Mouse (Mus musculus) T-helper 1 cell (primary cell): ENCODE data around the gene Olfr96.
"Not testable (repeated sequence)": the region's sequence is repeated elsewhere in the genome, so short reads cannot be mapped to it uniquely, and the experiment has no call there.

Experiments
- in situ Hi-C: fragments of 300-600 bp; cut with MboI, MseI; formaldehyde crosslinking; loops from one replicate; pipeline ENCODE4 v1.15.1; 2025; ENCODE audit warnings: high pct_unique_total_duplicates

The Olfr96 gene

GRCm38 (mm10) chr17:37219846-37220245 lies at the start of gene Olfr96:
TSS of gene Olfr96 (plus strand) at chr17:37220146.
- in situ Hi-C loops, result no loop called here

- in situ Hi-C loops, result no loop called here
Observed at GRCm38 (mm10) chr17:37185474-37185873, 34.5 kb upstream of the Olfr96 start.

- in situ Hi-C loops, result no loop called here
Observed at GRCm38 (mm10) chr17:37190711-37191110, 29.2 kb upstream of the Olfr96 start.

GRCm38 (mm10) chr17:37193032-37193431 lies 26.9 kb upstream of the Olfr96 start:
- in situ Hi-C loops, result no loop called here

DNA sequence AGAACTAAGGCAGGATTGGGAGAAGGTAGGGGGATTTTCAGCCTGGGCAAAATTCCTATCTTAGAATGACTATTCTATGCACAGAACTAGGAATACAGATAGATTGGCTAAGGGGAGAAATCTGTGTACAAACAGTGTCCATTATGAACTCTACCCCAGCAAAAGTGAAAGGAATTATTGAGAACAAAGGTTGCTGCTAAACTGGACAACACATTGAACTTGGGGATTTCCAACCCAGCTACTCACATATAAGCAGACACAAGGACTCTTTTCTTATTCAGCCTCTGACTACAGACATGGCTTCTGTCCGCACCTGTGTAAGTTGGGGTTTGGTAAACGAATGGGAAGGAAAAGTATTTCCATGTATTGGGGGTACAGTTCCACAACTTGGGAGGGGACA lies 26.3 kb upstream of the Olfr96 start, which contains the start of gene Ubd:
Gene Ubd, plus strand, starts transcription at position 237 of the 400 bp plus-strand sequence.
- in situ Hi-C loops, result no loop called here

DNA sequence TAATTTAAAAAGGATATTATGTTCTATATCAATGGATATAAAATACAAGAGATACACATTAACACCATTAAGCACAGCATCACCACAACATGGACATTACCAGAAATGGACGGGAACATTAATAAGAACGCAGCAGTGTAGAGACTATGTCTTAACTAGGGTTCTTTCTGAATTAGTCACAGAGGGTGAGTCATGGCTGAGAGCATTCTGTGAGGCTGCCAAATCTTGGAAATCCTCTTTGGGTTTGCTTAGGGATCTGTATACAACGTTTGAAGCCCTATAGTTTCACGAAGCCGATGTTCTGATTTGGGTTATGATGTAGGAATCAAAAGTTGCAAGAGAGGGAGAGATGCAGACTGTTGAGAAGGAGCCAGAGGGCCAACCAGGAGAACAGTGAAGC lies 25.2 kb upstream of the Olfr96 start:
- in situ Hi-C loops, result no loop called here

- in situ Hi-C loops, result no loop called here
Observed at GRCm38 (mm10) chr17:37196845-37197724, 22.9 kb upstream of the Olfr96 start.

DNA sequence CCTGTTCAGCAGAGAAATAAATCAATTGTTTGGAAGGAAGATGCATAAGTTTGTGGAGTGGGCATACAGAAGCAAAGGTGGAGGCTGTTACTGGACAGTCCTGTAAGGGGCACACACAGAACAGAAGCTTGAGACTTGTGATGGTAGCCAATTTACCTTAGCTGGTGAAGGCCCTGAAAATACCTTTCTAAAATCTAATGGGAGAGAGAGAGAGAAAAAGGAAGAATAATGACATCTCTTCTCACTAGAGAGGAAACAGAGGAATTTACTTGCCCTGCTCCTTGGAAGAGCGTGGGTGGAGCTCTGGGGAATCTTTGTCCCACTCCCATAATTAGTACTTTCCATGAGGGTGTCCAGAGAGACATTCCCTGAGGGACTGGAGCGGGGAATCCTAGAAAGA lies 19.1 kb upstream of the Olfr96 start, which contains the start of gene Olfr94:
Gene Olfr94, minus strand, starts transcription at position 101 of the 400 bp plus-strand sequence.
- in situ Hi-C loops, result loop anchor here (5.0 kb wide), 2 partner anchors 114 to 309 kb away; partner anchors contain the start of genes Olfr90 and Trim40

DNA sequence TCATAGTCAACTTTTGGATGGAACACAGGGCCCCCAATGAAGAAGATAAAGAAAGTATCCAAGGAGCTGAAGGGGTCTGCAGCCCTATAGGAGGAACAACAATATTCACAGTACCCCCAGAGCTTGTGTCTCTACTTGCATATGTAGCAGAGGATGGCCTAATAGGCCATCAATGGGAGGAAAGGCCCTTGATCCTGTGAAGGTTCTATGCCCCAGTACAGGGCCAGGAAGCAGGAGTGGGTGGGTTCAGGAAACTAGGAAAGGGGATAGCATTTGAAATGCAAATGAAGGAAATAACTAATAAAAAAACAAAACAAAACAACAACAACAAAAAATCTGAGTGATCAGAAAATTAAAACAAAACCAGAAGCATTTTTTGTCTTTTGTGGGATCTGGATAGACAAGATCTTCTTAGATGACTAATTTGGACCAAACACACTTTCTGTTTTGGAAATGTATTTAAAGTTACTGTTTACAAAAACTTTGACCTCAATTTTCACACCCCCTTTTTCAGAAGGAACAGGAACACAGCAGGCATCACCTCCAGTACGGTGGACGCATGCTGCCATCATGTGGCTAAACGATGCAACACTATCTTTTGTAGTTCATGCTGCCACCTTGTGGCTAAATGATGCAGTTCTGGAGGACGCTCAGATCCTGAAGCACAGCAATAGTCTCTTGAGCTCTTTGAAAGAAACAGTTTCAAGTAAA lies 16.6 kb upstream of the Olfr96 start:
- in situ Hi-C loops, result loop anchor here (5.0 kb wide), 2 partner anchors 116 to 311 kb away; partner anchors contain the start of genes Olfr90 and Trim40

DNA sequence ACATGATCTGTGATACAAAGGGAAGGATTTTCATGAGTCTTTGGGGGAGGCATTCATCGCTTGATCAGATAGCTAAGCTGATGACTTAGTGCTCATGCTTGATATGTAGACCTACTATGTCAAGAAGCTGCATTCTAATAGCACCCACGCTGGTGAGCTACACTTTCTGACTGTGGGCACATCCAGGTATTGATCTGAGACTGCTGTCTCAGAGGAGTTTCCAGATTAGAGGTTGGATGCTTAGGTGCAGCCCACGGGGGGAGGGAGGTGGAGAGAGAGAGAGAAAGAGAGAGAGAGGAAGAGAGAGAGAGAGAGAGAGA lies 16.1 kb upstream of the Olfr96 start:
- in situ Hi-C loops, result loop anchor here (5.0 kb wide), 2 partner anchors 117 to 312 kb away; partner anchors contain the start of genes Olfr90 and Trim40

GRCm38 (mm10) chr17:37210884-37211768 lies 8.8 kb upstream of the Olfr96 start:
- in situ Hi-C loops, result no loop called here

DNA sequence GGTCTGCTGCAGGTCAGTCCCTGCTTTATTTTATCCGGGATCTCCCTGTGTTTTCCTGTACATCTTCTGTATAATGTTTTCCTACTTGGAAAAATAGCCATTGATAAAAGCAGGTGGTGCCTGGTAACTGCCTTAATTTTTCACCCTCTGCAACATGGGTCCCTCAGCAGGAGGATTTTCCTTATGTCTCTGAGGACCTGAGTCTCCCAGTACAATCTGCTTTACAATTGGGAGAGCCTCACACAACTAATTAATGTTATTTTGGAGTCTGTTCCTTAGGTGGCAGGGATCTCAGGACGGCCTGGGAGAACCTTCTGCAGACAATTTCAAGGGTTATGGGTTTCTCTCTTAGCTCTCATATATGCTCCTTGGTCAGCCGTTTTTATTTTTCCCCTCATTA lies 6.9 kb upstream of the Olfr96 start, which contains the start of gene Olfr95:
Gene Olfr95, minus strand, starts transcription at position 101 of the 400 bp plus-strand sequence.
- in situ Hi-C loops, result no loop called here

DNA sequence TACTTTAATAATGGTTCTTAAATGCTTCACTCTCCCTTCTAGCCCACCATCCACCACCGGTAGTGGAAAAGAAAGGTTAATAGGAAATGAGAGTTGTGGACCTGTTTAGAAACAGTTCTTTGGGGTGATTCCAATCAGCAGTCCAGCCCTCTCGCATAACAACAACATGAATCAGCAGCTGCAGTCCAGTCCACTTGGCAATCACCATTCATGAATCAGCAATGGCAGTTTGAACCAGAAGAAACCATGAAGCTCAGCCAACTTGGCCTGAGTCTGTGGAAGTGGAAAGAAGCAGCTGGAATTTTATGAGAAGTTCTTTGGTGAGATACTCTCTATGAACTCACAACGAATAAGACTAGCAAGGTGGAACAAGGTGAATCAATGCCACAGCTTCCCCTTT lies 1.5 kb upstream of the Olfr96 start:
- in situ Hi-C loops, result no loop called here

GRCm38 (mm10) chr17:37221879-37222278 lies 1.9 kb downstream of the Olfr96 start:
- in situ Hi-C loops, result no loop called here

- in situ Hi-C loops, result not testable (repeated sequence)
Observed at GRCm38 (mm10) chr17:37237230-37237629, 17.3 kb downstream of the Olfr96 start, which contains the start of gene Olfr97. TSS of gene Olfr97 (minus strand) at chr17:37237330.

DNA sequence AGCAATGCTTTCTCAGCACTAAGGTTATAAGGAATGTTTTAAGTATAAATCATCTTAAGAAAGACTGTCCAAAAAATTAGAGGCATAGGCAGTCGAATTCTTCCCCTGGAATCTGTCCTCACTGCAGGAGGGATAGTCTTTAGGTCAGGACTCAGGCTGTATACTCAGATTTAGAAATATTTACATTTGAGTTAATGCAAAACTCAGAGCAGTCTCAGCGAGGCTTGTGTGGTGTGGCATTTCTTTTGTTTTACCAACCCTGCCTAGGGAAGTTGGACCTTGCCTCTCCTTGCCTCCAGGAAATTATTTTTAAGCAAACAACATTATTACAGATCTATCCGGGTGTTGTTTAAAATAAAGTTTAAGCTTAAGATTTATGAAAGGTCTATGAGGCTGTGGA lies 22.3 kb downstream of the Olfr96 start:
- in situ Hi-C loops, result no loop called here

- in situ Hi-C loops, result no loop called here
Observed at GRCm38 (mm10) chr17:37246715-37247114, 26.8 kb downstream of the Olfr96 start.

DNA sequence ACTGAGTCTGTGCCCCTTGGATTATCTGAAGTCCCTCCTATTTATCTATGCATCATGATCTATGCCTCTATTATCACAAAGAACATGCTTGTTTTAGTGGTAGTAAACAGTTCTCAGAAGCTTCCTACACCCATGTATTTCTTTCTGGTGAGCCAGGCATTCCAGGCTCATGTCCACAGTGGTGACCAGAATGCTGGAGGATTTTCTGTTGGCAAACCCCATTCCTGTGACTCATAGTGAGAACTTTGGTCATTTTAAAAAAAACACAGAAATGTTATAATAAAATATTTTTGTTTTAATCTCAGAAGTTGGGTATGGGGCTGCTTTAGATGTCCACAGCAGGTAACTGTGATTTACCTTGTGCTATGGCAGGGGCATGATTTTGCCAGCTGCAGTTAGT lies 29.5 kb downstream of the Olfr96 start:
- in situ Hi-C loops, result no loop called here

GRCm38 (mm10) chr17:37250544-37250943 lies 30.6 kb downstream of the Olfr96 start:
- in situ Hi-C loops, result no loop called here

GRCm38 (mm10) chr17:37263626-37264025 lies 43.7 kb downstream of the Olfr96 start, which contains the start of gene Olfr98:
TSS of gene Olfr98 (minus strand) at chr17:37263749.
- in situ Hi-C loops, result no loop called here

DNA sequence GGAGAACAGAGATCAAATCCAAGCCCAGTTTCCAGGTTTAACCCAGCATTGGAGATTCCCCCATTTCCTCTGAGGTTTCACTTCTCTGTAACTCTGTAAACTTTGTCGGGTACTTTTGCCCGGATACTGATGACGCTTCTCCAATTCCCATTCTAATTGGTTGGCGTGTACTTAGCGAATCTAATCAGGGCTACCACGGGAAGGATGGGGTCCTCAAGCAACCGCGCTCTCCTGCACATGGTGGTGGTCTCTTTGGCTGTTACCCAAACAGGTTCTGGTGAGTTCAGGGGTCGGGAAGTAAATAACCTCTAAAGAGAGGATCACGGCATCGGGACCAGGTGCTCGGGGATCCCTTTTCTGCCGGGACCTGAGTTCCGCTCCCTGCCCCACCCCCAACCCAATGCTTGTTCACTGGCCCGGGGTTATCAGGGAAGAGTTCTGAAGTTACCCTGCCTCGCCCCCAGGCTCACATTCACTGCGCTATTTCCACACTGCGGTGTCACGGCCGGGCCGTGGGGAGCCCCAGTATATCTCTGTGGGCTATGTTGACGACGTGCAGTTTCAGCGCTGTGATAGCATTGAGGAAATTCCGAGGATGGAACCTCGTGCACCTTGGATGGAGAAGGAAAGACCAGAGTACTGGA lies 50.2 kb downstream of the Olfr96 start, which contains the start of gene H2-M3:
Gene H2-M3, plus strand, starts transcription at position 163 of the 644 bp plus-strand sequence.
- in situ Hi-C loops, result loop anchor here (10.0 kb wide), 1 partner anchor 325 kb away; the partner anchor contains the start of gene Rnf39
